In genomic region chr2:34370725-34371440, GRCm38 (mm10) we compare ENCODE assay signal across 8 mouse cellular contexts. TPM values are rescaled to one million over a fixed set of nuclear protein-coding genes. Genes with fewer than 3 reads are reported as not detected.
A peak's percentile ranks its signal among the peaks of the same experiment; 100 is the strongest.
DNase-seq lines count a peak whose midpoint lies in the region; ATAC-seq lines count a peak whose summit lies in the region.

No protein-coding gene starts in this region.

- no peaks in the 10 kb centered on the region for H3K4me1 ChIP-seq in embryonic facial prominence, embryonic 11.5 days (ENCODE audit: control insufficient read depth, insufficient read depth, low read length)
- peaks cover 5% of the 10 kb centered on the region; the same call in 1 of the 2 replicates for H3K4me1 ChIP-seq in heart, embryonic 11.5 days (ENCODE audit: control insufficient read depth, insufficient read depth, low read length)
- peaks cover 26% of the 10 kb centered on the region for H3K4me1 ChIP-seq in kidney, embryonic 15.5 days

- ATAC-seq in embryonic facial prominence, embryonic 11.5 days (replicated peaks; ENCODE audit: insufficient number of reproducible peaks, low FRiP score, low TSS enrichment, low read depth): no peak
- no peak for ATAC-seq in heart, embryonic 11.5 days (replicated peaks; ENCODE audit: insufficient number of reproducible peaks, low FRiP score, low TSS enrichment)
- no peak for ATAC-seq in kidney, embryonic 15.5 days (replicated peaks; ENCODE audit: low FRiP score)

- H3K36me3 ChIP-seq in embryonic facial prominence, embryonic 11.5 days (replicated peaks; ENCODE audit: control insufficient read depth, insufficient read depth, low read depth, low read length): no peaks in the 10 kb centered on the region
- no peaks in the 10 kb centered on the region for H3K36me3 ChIP-seq in heart, embryonic 11.5 days (ENCODE audit: control insufficient read depth, insufficient read depth, low read length)
- no peaks in the 10 kb centered on the region for H3K36me3 ChIP-seq in kidney, embryonic 15.5 days

- H3K9ac ChIP-seq in embryonic facial prominence, embryonic 11.5 days (replicated peaks; ENCODE audit: low read length): peak overlapping the region; percentile 93
- peak overlapping the region; percentile 96 for H3K9ac ChIP-seq in heart, embryonic 11.5 days (ENCODE audit: low read depth, low read length)
- peak overlapping the region; percentile 91 for H3K9ac ChIP-seq in kidney, embryonic 15.5 days

- H3K4me3 ChIP-seq in embryonic facial prominence, embryonic 11.5 days (ENCODE audit: low read depth, low read length): peak overlapping the region; percentile 93
- peak overlapping the region; percentile 93 for H3K4me3 ChIP-seq in heart, embryonic 11.5 days (ENCODE audit: low read depth, low read length)
- peak overlapping the region; percentile 79 for H3K4me3 ChIP-seq in kidney, embryonic 15.5 days (replicated peaks)

- peak overlapping the region; percentile 99 for H3K27ac ChIP-seq in embryonic facial prominence, embryonic 11.5 days (replicated peaks; ENCODE audit: low read depth, low read length)
- peak overlapping the region; percentile 99 for H3K27ac ChIP-seq in heart, embryonic 11.5 days (ENCODE audit: low read depth, low read length)
- peak overlapping the region; percentile 98 for H3K27ac ChIP-seq in kidney, embryonic 15.5 days

- no peaks in the 10 kb centered on the region for H3K9me3 ChIP-seq in embryonic facial prominence, embryonic 11.5 days (replicated peaks; ENCODE audit: control insufficient read depth, low read length)
- no peaks in the 10 kb centered on the region for H3K9me3 ChIP-seq in heart, embryonic 11.5 days (replicated peaks; ENCODE audit: control insufficient read depth, low read length)
- H3K9me3 ChIP-seq in kidney, embryonic 15.5 days (replicated peaks): no peaks in the 10 kb centered on the region

- no peaks in the 10 kb centered on the region for H3K27me3 ChIP-seq in embryonic facial prominence, embryonic 11.5 days (ENCODE audit: control insufficient read depth, insufficient read depth, low read length)
- H3K27me3 ChIP-seq in heart, embryonic 11.5 days (ENCODE audit: control insufficient read depth, insufficient read depth, low read length): no peaks in the 10 kb centered on the region
- no peaks in the 10 kb centered on the region for H3K27me3 ChIP-seq in kidney, embryonic 15.5 days

- H3K4me2 ChIP-seq in embryonic facial prominence, embryonic 11.5 days (ENCODE audit: low read depth, low read length): peak overlapping the region; percentile 90
- peak overlapping the region; percentile 94 for H3K4me2 ChIP-seq in heart, embryonic 11.5 days
- H3K4me2 ChIP-seq in kidney, embryonic 15.5 days: peak overlapping the region; percentile 81

- under 1% methylated on average over 42 of the region's 42 CpGs for whole genome bisulfite sequencing in embryonic facial prominence, embryonic 11.5 days
- WGBS in heart, embryonic 11.5 days (ENCODE audit: insufficient replicate concordance): under 1% methylated on average over 42 of the region's 42 CpGs
- WGBS in kidney, embryonic 15.5 days: under 1% methylated on average over 42 of the region's 42 CpGs

- DNase-seq in 3T3-L1 (ENCODE audit: low read depth, low spot score): peak; percentile 60
- DNase-seq in adrenal gland, adult 2 months: peak; percentile 73
- peak; percentile 43 for DNase-seq in embryonic facial prominence, embryonic 11.5 days (ENCODE audit: low spot score)
- DNase-seq in lung, postnatal 14 days: peak; percentile 34
- peak; percentile 37 to 41 for DNase-seq in right cerebral cortex, postnatal 10 days (ENCODE audit: low spot score in 2 of 2)
- DNase-seq in urinary bladder, postnatal 14 days (ENCODE audit: low spot score): peak; percentile 33

RNA-seq across cellular contexts. Expression of gene Pbx3, which starts 2.1 kb away (rescaled TPM):
- total RNA-seq in adrenal gland, adult 2 months (2021): 10 to 100 TPM; 84.0 to 95.6 TPM
- polyA plus RNA-seq in adrenal gland, adult 2 months (2012; rRNA removed): 63.4 and 67.5 TPM in 2 replicates
- 48.9 and 53.2 TPM in 2 replicates for polyA plus RNA-seq in embryonic facial prominence, embryonic 11.5 days (2014; fragmentation: Nextera tagmentation; extraction: Ambion mirVana)
- 29.1 and 30.6 TPM in 2 replicates for polyA plus RNA-seq in heart, embryonic 11.5 days (2014; fragmentation: Nextera tagmentation; extraction: Ambion mirVana)
- 26.2 and 26.6 TPM in 2 replicates for polyA plus RNA-seq in kidney, embryonic 15.5 days (2015; fragmentation: Nextera tagmentation; extraction: Ambion mirVana)

RNA-seq across cellular contexts. Expression of gene Mapkap1, which starts 35.7 kb away (rescaled TPM):
- total RNA-seq in adrenal gland, adult 2 months (2021): 10 to 100 TPM; 71.4 to 79.8 TPM
- 43.1 and 46.1 TPM in 2 replicates for polyA plus RNA-seq in adrenal gland, adult 2 months (2012; rRNA removed)
- 92.0 and 103 TPM in 2 replicates for polyA plus RNA-seq in embryonic facial prominence, embryonic 11.5 days (2014; fragmentation: Nextera tagmentation; extraction: Ambion mirVana)
- polyA plus RNA-seq in heart, embryonic 11.5 days (2014; fragmentation: Nextera tagmentation; extraction: Ambion mirVana): 61.7 and 70.3 TPM in 2 replicates
- 86.4 and 95.8 TPM in 2 replicates for polyA plus RNA-seq in kidney, embryonic 15.5 days (2015; fragmentation: Nextera tagmentation; extraction: Ambion mirVana)
